Mouse (Mus musculus) induced T-regulatory cell, adult 2 months (primary cell): ENCODE measurements around the gene Ep300.
"Not testable (repeated sequence)": the region's sequence is repeated elsewhere in the genome, so short reads cannot be mapped to it uniquely, and the experiment has no call there.

Experiments used
- DNase-seq: peaks from one replicate; pipeline ENCODE4 v3.0.0-alpha.2; 2012; ENCODE audit warnings: low read depth

Gene Ep300

GRCm38 (mm10) chr15:81594146-81594696, 9.1 kb downstream of the Ep300 start:
- no peak for DNase-seq

- DNase-seq, result not testable (repeated sequence)
These were observed 13.6 kb downstream of the Ep300 start for GRCm38 (mm10) chr15:81598742-81599141.

DNA sequence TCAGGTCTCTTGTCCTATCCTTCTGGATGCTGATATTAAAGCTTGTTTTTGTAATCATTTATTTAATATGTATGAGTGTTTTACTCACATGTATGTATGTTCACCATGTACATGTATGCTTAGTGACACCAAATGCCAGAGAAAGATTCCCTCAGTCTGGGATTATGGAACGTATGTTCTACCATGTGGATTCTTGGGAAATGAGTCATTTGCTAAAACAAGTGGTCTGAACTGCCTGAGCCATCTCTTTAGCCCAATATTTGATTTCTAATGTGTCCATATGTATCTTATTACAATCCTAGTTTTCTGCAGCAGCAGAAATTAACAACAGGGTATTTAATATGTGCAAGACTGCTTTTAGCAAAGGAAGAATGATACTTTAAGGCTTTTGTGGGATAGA, 20.1 kb downstream of the Ep300 start:
- DNase-seq, result no peak

DNA sequence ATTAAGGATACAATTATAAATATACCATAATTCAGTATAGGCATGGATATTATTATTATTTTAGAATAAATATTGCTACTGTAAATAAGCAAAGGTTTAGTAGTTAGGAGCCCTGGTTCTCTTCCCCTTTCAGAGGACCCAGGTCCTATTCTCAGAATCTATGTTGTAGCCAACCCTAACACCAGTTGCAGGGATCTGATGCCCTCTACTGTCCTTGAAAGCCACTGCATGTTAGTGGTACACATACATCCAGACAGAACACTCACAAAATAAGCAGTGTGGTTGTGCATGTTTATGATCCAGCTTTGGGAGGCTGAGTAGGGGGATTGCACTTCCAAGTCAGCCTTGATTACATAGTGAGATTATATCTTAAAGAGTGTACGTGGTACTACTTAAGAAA, 21.5 kb downstream of the Ep300 start:
- DNase-seq, result peak; percentile 77

- DNase-seq, result no peak
These were observed 64.6 kb downstream of the Ep300 start for GRCm38 (mm10) chr15:81649516-81650455.

GRCm38 (mm10) chr15:81650636-81651035, 65.5 kb downstream of the Ep300 start:
- DNase-seq, result no peak

DNA sequence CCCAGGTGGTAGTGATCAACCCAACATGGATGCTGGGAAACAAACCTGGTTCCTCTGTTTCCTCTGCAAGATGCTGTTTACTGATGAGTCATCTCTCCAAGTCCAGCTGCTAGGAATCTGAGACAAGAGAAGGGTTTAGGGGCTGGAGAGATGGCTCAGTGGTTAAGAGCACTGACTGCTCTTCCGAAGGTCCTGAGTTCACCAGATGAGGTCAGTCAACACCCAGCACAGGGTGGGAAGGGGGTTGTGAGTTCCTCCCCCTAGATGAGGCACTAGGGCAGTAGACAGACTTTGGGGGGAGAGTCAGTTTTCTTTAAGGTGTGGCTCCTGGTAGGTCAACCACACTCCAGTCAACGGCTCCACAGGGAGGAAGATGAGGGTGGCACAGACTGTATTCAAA, 76.5 kb downstream of the Ep300 start:
- DNase-seq, result no peak

DNA sequence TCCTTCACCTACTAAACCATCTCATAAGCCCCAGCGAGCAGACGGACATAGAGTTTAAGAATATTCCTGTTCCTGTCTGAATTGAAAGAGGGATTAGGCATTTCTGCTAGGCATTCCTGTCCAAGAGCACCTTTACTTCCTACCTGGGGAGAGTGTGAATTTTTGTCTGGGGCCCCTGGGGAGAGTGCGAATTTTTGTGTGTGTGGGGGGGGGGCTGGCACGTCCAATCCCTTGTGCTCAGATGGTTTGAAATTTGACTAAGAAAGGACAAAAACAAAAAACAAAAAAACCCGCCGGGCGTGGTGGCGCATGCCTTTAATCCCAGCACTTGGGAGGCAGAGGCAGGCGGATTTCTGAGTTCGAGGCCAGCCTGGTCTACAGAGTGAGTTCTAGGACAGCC, 78.1 kb downstream of the Ep300 start:
- no peak for DNase-seq

DNA sequence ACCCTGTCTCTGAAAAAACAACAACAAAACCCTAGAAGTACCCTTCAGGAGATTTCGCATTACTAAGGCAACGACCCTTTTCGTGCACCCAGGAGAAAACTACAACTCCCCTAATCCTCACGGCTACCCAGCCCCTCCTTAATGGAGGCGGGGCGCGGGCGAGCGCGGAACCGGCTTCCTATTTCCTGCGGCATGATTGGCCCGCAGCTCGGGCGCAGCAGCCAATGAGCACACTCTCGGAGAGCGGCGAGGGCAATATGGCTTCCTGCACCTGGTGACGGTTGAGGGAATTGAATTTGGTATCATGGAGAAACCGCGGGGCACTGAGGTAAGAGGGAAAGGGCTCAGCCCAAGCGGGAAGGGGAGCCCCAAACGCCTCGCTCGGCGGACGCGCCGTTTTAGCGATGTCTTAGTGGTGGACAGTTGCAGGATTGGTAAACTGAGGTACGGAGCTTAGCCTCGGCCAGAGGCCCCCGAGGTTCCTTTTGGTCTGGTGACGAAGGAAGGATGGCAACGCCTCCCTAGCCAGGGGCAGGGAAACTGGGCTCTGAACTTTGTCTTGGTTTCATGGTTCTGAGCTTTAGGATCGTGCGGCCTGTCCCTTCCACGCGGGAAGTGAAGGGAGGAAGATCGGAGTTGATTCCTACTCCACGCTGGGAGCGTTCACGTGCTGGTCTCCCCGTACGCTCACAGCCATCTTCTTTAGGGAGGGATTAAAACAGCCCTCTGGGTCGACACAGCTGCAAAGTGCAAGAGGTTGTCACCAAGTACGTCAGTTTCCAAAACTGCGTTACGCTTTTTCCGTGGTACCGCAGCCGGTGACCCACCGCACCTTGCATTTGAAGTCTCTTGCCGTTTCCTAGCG, 78.8 kb downstream of the Ep300 start, which contains the start of gene L3mbtl2:
L3mbtl2 (plus strand) TSS at position 193 of the 865 bp plus-strand sequence.
- DNase-seq, result peak; percentile 95

DNA sequence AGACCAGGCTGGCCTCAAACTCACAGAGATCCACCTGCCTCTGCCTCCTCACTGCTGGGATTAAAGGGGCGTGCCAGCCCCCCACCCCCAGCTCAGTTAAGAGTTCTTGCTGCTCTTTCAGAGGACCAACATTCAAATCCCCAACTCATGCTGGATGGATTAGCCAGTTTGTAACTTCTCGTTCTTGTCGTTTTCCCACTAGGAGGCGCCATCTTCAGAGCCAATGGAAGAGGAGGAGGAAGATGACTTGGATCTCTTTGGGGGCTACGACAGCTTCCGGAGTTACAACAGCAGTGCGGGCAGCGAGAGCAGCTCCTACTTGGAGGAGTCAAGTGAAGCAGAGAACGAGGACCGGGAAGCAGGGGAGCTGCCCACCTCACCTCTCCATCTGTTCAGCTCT, 81.8 kb downstream of the Ep300 start:
- peak; percentile 44 for DNase-seq

DNA sequence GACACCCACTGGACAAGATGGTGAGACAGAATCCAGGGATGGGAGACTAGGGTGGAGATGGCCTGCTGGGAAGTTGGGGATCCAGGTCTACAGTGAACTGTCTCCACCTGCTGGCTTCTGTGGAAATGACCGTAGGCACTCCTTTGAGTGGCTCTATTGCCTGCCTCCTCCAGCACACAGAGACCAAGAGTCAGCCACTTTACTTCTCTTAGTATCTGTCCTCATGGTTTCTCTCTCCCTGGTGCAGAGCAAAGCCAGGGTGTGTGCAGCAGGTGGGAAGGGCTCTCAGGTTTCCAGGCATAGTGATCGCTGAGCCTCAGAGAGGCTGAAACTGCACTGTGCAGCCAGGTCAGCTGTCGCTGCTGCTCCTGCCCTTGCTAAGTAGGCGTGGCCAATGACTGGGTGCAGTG, 85.1 kb downstream of the Ep300 start:
- peak; percentile 66 for DNase-seq

DNA sequence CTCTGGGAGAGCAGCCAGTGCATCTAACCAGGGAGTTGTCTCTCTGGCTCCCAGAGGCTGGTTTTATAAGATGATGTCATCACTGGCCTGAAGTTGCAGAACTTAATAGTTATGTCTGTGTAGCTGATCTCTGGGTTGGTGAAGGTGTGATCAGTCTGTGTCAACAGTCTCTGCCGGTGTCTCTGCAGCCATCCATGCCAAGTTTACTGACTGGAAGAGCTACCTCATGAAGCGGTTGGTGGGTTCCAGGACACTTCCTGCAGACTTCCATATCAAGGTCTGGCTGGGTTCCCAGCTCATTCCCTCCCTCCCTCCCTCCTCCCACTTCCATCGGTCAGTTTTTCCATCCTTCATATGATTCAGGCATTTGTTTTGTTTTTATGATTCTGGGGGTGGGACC, 91.5 kb downstream of the Ep300 start:
- no peak for DNase-seq

DNA sequence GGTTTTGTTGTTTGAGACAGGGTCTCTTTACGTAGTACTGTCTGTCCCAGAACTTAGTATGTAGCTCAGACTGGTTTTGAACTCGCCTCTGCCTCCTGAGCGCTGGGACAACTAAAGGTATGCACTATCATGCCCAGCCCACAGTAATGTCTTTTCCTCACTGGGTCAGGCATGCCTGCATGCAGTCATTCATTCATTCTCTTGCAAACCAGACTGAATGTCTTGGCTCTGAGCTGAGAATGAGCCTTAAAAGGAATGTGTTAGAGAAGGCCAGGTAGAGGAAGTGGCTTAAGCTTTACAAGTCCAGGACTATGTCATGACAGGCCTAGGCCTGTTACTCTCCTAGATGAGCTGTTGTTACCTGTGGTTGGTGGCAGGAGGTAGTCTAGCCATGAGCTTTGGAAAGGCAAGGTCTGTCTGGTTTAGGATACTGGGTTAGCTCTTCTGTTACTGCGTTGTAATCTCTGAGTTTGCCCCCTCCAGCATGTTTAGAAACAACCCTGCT, 95.2 kb downstream of the Ep300 start:
- no peak for DNase-seq

- DNase-seq, result no peak
These were observed 108.3 kb downstream of the Ep300 start for GRCm38 (mm10) chr15:81693366-81693966.

- DNase-seq, result peak; percentile 81
These were observed 109.1 kb downstream of the Ep300 start for GRCm38 (mm10) chr15:81693967-81694881.

GRCm38 (mm10) chr15:81694891-81695290, 109.7 kb downstream of the Ep300 start:
- no peak for DNase-seq

DNA sequence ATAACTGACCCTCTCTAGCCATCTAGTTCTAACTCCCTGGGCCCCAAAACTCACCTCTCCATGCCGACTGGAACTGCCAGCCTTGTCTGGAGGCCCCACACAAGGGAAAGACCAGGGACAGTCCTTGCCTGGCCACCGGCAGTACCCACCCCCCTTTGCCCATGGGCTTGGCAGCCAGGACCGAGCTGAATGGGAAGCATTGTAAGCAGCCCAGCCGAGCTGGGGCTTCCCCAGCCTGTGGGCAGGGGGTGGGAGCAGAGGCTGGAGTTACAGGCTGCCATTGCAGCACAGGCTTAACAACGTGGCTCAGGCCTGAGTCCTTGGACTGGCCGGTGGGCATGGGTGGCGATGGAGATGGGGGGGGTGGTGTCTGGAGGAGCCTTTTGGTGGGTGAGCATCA, 112.0 kb downstream of the Ep300 start, which contains the start of gene Chadl:
Chadl (minus strand) TSS at position 113 of the 400 bp plus-strand sequence.
- no peak for DNase-seq

DNA sequence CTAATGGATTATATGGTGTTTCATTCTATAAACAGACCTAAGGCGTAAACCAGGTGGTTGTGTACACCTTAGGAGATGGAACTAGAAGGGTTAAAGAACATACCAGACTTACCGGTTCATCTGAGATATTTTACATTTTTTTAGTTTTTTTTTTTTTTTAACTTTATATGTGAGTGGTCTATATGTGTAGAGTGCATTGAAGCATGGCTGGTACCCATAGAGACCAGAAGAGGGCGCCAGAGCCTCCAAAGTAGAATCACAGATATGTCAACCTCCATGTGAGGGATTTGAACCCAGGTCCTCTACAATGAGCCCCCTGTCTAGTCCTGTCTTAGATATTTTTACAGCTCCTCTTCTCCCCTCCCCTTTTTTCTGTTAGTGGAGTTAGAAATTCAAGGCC, 112.7 kb downstream of the Ep300 start:
- DNase-seq, result peak; percentile 79

- no peak for DNase-seq
These were observed 113.4 kb downstream of the Ep300 start for GRCm38 (mm10) chr15:81698532-81698931.

DNA sequence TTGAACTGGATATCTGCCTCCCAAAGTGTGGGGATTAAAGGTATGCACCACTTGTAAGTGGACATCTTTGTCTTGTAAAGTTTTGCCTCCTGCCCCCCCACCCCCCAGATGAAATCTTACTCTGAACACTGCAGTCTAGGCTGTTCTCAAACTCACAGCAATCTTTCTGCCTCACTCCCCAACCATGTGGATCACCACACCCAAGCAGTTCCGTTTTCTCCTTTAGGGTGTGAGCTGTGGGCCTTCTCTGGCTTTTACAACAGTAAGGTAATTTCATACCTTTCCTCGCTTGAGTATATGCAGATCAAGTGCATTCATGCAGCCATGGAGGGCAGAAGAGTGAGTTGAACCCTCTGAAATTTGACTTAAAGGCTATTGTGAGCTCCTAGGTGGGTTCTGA, 115.0 kb downstream of the Ep300 start:
- peak; percentile 32 for DNase-seq

DNA sequence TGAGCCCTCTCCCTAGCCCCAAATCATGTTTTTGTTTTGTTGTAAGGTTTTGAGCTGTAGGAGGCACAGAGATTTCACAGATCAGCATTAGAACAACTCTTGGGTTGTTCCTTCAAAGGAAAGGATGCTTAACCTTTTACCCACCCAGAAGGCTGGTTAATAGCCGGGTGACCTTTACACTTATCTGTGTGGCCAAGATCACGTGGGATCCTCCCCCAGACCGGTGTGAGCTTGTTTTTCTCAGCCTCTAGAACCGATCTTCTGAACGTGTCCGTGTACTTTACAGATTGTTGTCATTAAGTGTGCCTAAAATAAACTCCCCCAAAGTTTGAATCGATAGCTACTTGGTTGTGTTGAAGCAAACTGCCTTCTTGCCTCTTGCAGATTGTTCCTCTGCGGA, 115.5 kb downstream of the Ep300 start:
- DNase-seq, result no peak
